Mouse (Mus musculus) heart, postnatal 0 days (tissue): ENCODE measurements around the gene Sowahc. TPM values are rescaled to one million over a fixed set of nuclear protein-coding genes. Genes with fewer than 3 reads are reported as not detected.

Experiments
- ATAC-seq: fragments of 200-750 bp; cut with Nextera tagmentation; 2 replicates; pipeline ENCODE4 v1.8.0; 2017; ENCODE audit warnings: low read depth, moderate number of reproducible peaks, moderate library complexity; ENCODE audit not compliant: insufficient read depth
- DNase-seq: peaks from one replicate; pipeline ENCODE4 v3.0.0-alpha.2; 2016; ENCODE audit warnings: low spot score
- H3K27ac ChIP-seq: fragments of 300-500 bp; sonication (generic); 2 replicates; pipeline ENCODE4 v1.5.1; 2014; ENCODE audit warnings: low read depth, mild to moderate bottlenecking
- H3K27me3 ChIP-seq: fragments of 300-500 bp; sonication (generic); 2 replicates; pipeline ENCODE4 v1.6.1; 2014; ENCODE audit warnings: low read length, mixed read lengths; ENCODE audit not compliant: control insufficient read depth, insufficient read depth
- H3K36me3 ChIP-seq: fragments of 300-500 bp; sonication (generic); replicated peaks from 2 replicates; pipeline ENCODE4 v1.6.1; 2014; ENCODE audit warnings: low read length, mixed read lengths; ENCODE audit not compliant: control insufficient read depth, insufficient read depth
- H3K4me1 ChIP-seq: fragments of 300-500 bp; sonication (generic); 2 replicates; pipeline ENCODE4 v1.6.1; 2014; ENCODE audit warnings: antibody characterized with exemption; ENCODE audit not compliant: control insufficient read depth, insufficient read depth
- H3K4me2 ChIP-seq: fragments of 300-500 bp; sonication (generic); 2 replicates; pipeline ENCODE4 v1.6.1; 2014; ENCODE audit warnings: low read depth, mild to moderate bottlenecking, low read length, moderate library complexity
- H3K4me3 ChIP-seq: fragments of 300-500 bp; sonication (generic); 2 replicates; pipeline ENCODE4 v1.5.1; 2014; ENCODE audit warnings: low read depth, low read length
- H3K9ac ChIP-seq: fragments of 300-500 bp; sonication (generic); replicated peaks from 2 replicates; pipeline ENCODE4 v1.6.1; 2014; ENCODE audit warnings: low read depth, low read length, mixed read lengths
- H3K9me3 ChIP-seq: fragments of 300-500 bp; sonication (generic); replicated peaks from 2 replicates; pipeline ENCODE4 v1.6.1; 2016; ENCODE audit warnings: low read length; ENCODE audit not compliant: control insufficient read depth
- CTCF ChIP-seq: IDR thresholded peaks from 2 replicates; pipeline ENCODE4 v1.5.1; 2016; ENCODE audit warnings: antibody characterized with exemption, control low read depth, low read depth
- EP300 ChIP-seq: IDR thresholded peaks from 2 replicates; pipeline ENCODE4 v1.6.1; 2016; ENCODE audit warnings: antibody characterized with exemption, low read depth
- WGBS: fragments of 180-500 bp; shearing (Covaris S2); extraction: QIAGEN DNeasy Blood & Tissue Kit; methylation state at CpG from one replicate; pipeline ENCODE4 v1.1.7; 2014; 5-methylcytosine and 5-hydroxymethylcytosine counted together
- polyA plus RNA-seq: library from polyadenylated mRNA; unstranded; fragments of >200 nt; fragmentation: Nextera tagmentation; extraction: Ambion mirVana; gene quantifications from 2 replicates; pipeline ENCODE4 v1.2.1, GENCODE M21; 2015
- total RNA-seq: library from RNA; depleted of rRNA; stranded (reverse); fragments of >200 nt; gene quantifications from 2 replicates; pipeline ENCODE4 v1.2.3, GENCODE M21; 2014; ENCODE audit warnings: low replicate concordance; rRNA removed

The Sowahc gene
- total RNA-seq, result 2.4 TPM in 2 replicates
- 0.97 and 1.2 TPM in 2 replicates for polyA plus RNA-seq

GRCm38 (mm10) chr10:59221473-59222270 is at the start of gene Sowahc, which contains the start of gene Sept10:
Gene Sowahc, plus strand, starts transcription at chr10:59221953.
Gene Sept10, minus strand, starts transcription at chr10:59221847.
- peaks cover 6% of the 10 kb centered on the region for H3K4me1 ChIP-seq
- peak within 1 kb of the TSS; percentile 99 for H3K4me2 ChIP-seq
- peak; percentile 94 for DNase-seq
- peak within 1 kb of the TSS; percentile 93 for H3K27ac ChIP-seq
- H3K9me3 ChIP-seq, result no peaks in the 10 kb centered on the region
- TF ChIP-seq CTCF, result no peak
- TF ChIP-seq EP300, result peak; percentile 58; the same call in 1 of the 2 replicates
- no peaks in the 10 kb centered on the region for H3K27me3 ChIP-seq
- H3K9ac ChIP-seq, result peak within 1 kb of the TSS; percentile 92
- no peaks in the 10 kb centered on the region for H3K36me3 ChIP-seq
- under 1% methylated on average over 83 of the region's 84 CpGs for WGBS
- H3K4me3 ChIP-seq, result peak within 1 kb of the TSS; percentile 89
- peak; percentile 97 for ATAC-seq

- H3K4me1 ChIP-seq, result no peaks in the 10 kb centered on the region
- H3K27me3 ChIP-seq, result no peaks in the 10 kb centered on the region
- H3K27ac ChIP-seq, result no peak overlapping the region
- ATAC-seq (no peak), DNase-seq (no peak)
- H3K4me3 ChIP-seq, result no peak overlapping the region
- TF ChIP-seq CTCF (no peak), EP300 (no peak)
- 95% methylated on average over 1 of the region's 1 CpGs for WGBS
- no peak overlapping the region for H3K4me2 ChIP-seq
- peaks cover 15% of the 10 kb centered on the region for H3K36me3 ChIP-seq
- H3K9ac ChIP-seq, result no peak overlapping the region
- H3K9me3 ChIP-seq, result no peaks in the 10 kb centered on the region
Observed at GRCm38 (mm10) chr10:59172539-59172938, 49.2 kb upstream of the Sowahc start.

- no peak overlapping the region for H3K27ac ChIP-seq
- DNase-seq (no peak), ATAC-seq (no peak)
- H3K36me3 ChIP-seq, result peaks cover 19% of the 10 kb centered on the region
- 25% methylated on average over 3 of the region's 3 CpGs for WGBS
- H3K4me2 ChIP-seq, result no peak overlapping the region
- H3K4me1 ChIP-seq, result no peaks in the 10 kb centered on the region
- no peak overlapping the region for H3K4me3 ChIP-seq
- H3K9me3 ChIP-seq, result no peaks in the 10 kb centered on the region
- H3K27me3 ChIP-seq, result no peaks in the 10 kb centered on the region
- TF ChIP-seq CTCF, result no peak
- no peak for TF ChIP-seq EP300
- no peak overlapping the region for H3K9ac ChIP-seq
Observed at GRCm38 (mm10) chr10:59179620-59180019, 42.1 kb upstream of the Sowahc start.

GRCm38 (mm10) chr10:59182306-59182705 is 39.4 kb upstream of the Sowahc start:
- H3K4me1 ChIP-seq, result no peaks in the 10 kb centered on the region
- ATAC-seq (no peak), DNase-seq (no peak)
- no peaks in the 10 kb centered on the region for H3K27me3 ChIP-seq
- H3K9ac ChIP-seq, result no peak overlapping the region
- peaks cover 11% of the 10 kb centered on the region; the same call in 1 of the 2 replicates for H3K36me3 ChIP-seq
- no peak overlapping the region for H3K4me3 ChIP-seq
- no peak overlapping the region for H3K4me2 ChIP-seq
- WGBS, result 57% methylated on average over 3 of the region's 3 CpGs
- no peaks in the 10 kb centered on the region for H3K9me3 ChIP-seq
- no peak overlapping the region for H3K27ac ChIP-seq
- TF ChIP-seq EP300, result no peak
- no peak for TF ChIP-seq CTCF

GRCm38 (mm10) chr10:59194891-59195290 is 26.9 kb upstream of the Sowahc start:
- H3K9me3 ChIP-seq, result no peaks in the 10 kb centered on the region
- no peaks in the 10 kb centered on the region for H3K27me3 ChIP-seq
- no peak overlapping the region for H3K27ac ChIP-seq
- TF ChIP-seq EP300, result no peak
- no peak for TF ChIP-seq CTCF
- H3K4me2 ChIP-seq, result no peak overlapping the region
- H3K4me1 ChIP-seq, result no peaks in the 10 kb centered on the region
- DNase-seq, result no peak
- ATAC-seq, result no peak; the same call in 1 of the 2 replicates
- H3K9ac ChIP-seq, result no peak overlapping the region
- 65% methylated on average over 5 of the region's 5 CpGs for WGBS
- 0 out of 2 replicates have a peak, but pooled peaks cover 14% of the 10 kb centered on the region for H3K36me3 ChIP-seq
- H3K4me3 ChIP-seq, result no peak overlapping the region
